Mouse (Mus musculus) brown adipose tissue, adult 24 weeks (tissue): ENCODE measurements around the gene Clca4b. TPM values are rescaled to one million over a fixed set of nuclear protein-coding genes. Genes with fewer than 3 reads are reported as not detected.
"Not testable (repeated sequence)": the region's sequence is repeated elsewhere in the genome, so short reads cannot be mapped to it uniquely, and the experiment has no call there.

Experiments used
- H3K27ac ChIP-seq: fragments of 200-500 bp; replicated peaks from 2 replicates; pipeline ENCODE4 v1.5.1; 2012; ENCODE audit warnings: low read depth, mild to moderate bottlenecking, low read length
- H3K4me1 ChIP-seq: fragments of 200-500 bp; 2 replicates; pipeline ENCODE4 v1.6.1; 2012; ENCODE audit warnings: low read length, mixed read lengths; ENCODE audit not compliant: control insufficient read depth, insufficient read depth, insufficient read length
- H3K4me3 ChIP-seq: fragments of 200-500 bp; 2 replicates; pipeline ENCODE4 v1.5.1; 2012; ENCODE audit warnings: low read depth, mild to moderate bottlenecking, low read length, moderate library complexity; ENCODE audit not compliant: insufficient read depth
- polyA plus RNA-seq: library from polyadenylated mRNA; stranded (reverse); fragments of >200 nt; gene quantifications from 2 replicates; pipeline ENCODE4 v1.2.4, GENCODE M21; 2012; ENCODE audit not compliant: missing spikeins, insufficient read depth, insufficient read length

Clca4b gene
- not detected in 2 replicates for polyA plus RNA-seq

DNA sequence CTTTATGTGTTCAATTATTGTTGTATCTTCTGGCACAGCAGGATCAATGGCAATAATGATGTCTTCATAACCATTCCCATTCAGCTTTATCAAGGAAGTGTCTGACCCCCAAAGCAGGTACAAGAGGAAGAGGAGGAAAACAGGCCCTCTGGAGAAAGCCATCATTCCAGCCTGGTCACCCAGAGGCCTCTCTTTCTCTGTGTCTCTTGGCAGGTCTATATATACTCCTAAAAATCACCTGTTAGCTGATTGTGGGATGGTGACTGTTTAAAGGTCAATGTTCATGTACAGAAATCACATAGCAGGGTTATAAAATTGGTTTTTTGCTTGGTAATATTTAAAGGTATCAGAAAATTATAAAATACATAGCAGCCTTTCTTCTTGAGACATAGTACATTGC is at the start of gene Clca4b:
Clca4b (minus strand) TSS at position 195 of the 400 bp plus-strand sequence.
- no peak within 1 kb of the TSS for H3K4me3 ChIP-seq
- no peaks in the 10 kb centered on the region for H3K4me1 ChIP-seq
- no peak within 1 kb of the TSS for H3K27ac ChIP-seq

DNA sequence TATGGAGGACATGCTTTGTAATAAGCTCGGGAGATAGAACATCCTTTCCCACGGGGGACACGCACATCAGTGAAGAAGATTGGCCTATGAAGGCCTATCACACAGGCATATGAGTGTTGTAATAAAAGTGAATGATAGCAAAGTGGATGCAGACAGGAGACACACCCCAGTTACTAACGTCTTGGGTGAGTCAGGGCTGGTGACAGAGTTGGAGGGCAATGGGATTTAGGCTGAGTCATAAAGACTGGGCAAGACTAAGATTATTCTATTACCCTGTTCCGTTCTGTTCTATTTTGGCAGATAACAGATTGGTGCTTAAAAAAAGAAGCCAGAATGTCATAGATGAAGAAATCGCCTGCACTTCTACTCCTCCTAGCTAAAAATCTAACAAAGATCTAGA is 48.2 kb upstream of the Clca4b start:
- no peak overlapping the region for H3K4me3 ChIP-seq
- H3K4me1 ChIP-seq: no peaks in the 10 kb centered on the region
- H3K27ac ChIP-seq: no peak overlapping the region

DNA sequence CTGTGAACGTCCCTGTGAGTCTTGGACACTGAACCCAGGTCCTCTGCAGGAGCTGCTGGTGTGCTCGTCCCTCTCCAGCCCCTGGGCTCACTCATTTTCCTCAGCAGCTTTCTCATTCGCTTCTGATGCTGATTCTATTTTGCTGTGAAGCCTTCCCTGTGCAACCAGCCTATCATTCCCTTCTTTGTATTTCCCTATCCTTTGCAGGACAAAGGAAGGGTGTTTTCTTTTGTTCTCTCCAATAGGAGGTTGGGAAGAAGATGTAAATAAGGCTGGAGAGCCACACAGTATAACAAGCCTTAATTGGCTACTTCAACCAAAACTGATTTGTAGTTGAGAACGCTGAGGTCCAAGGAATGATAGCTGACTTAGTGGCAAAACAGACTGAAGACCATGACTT is 45.3 kb upstream of the Clca4b start:
- Histone ChIP-seq H3K4me1 (no peaks in the 10 kb centered on the region), H3K4me3 (no peak overlapping the region), H3K27ac (no peak overlapping the region)

DNA sequence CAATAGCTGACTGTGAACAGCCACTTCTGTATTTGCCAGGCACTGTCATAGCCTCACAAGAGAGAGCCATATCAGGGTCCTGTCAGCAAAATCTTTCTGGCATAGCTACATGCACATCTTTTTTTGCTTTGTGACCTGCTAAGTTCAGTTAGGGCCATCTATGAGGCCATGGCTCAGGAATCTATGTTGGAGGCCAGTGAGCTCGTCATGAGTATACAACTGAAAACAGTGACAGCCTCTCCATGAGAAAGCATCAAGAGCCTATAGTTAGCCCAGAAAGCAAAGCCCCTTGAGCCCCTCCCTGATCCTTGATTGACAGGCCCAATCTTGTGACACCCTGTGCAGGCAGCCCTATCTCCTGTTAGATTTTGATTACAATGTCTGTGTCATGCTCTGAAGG is 43.8 kb upstream of the Clca4b start:
- no peak overlapping the region for H3K4me3 ChIP-seq
- H3K4me1 ChIP-seq: no peaks in the 10 kb centered on the region

DNA sequence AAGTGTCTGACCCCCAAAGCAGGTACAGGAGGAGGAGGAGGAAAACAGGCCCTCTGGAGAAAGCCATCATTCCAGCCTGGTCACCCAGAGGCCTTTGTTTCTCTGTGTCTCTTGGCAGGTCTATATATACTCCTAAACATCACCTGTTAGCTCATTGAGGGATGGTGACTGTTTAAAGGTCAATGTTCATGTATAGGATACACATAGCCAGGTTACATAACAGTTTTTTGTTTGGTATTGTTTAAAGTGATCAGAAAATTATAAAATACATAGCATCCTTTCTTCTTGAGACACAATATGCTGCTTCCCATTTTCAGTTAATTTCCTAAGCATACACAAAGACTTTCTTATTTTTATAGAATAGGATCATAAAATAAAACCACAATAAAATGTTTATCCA is 42.6 kb upstream of the Clca4b start, which contains the start of gene Clca4a:
Clca4a (minus strand) TSS at position 101 of the 400 bp plus-strand sequence.
- Histone ChIP-seq H3K4me3 (no peak within 1 kb of the TSS), H3K4me1 (no peaks in the 10 kb centered on the region)

More for the DNA sequence above, 43.8 kb upstream of the Clca4b start:
- no peak overlapping the region for H3K27ac ChIP-seq

DNA sequence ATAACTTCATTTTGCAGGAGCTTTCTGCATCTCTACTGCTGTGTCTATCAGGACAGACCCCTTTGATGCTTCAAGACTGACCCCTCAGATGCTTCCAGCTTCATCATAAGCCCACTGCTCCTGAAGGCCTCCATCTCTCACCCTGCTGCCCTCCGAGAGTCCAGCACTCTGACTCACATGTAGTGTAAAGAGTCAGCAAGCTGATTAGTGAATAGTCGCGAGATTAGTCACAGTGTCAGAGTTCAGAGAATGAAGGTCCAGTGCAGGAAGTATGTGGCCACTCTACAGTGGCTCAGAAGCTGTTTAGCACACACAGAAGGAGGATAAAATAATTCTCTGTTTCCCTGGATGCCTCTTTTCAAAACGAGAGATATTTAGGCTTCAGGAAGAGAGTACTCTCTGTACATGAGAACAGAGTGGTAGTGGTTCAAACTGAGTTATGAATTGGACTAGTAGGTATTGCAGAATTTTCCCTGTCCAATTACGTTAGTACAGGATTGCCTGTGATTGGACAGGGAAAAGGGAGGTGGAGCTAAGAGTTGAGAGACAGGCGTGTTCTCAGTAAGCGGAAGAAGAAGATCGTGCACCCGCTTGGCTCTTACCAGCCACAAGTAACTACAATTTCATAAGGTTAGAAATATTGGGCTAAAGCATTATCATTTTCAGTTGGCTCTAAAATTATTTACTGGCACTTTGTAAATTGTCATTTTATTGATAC is 39.4 kb upstream of the Clca4b start:
- Histone ChIP-seq H3K4me1 (no peaks in the 10 kb centered on the region), H3K4me3 (no peak overlapping the region), H3K27ac (no peak overlapping the region)

More for the DNA sequence above, 42.6 kb upstream of the Clca4b start, which contains the start of gene Clca4a:
- H3K27ac ChIP-seq: no peak within 1 kb of the TSS

DNA sequence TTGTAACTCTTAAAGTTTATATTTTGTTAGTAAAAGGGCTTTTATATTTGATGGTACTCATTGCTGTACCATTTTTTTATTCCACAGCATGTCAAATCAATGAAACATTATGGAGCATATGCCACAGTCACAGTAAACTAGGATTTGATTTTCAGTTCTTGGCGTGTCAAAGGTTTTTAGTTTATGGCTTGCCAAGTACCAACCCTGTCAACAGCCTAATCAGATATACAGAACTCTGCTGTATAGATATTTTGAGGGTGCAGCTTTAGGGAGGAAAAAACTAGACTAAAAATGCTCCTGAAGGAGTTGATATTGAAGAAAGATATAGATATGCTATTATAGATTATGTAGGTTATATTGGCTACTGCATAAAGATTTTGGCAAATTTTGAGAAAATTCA is 37.4 kb upstream of the Clca4b start:
- no peak overlapping the region for H3K27ac ChIP-seq
- no peak overlapping the region for H3K4me3 ChIP-seq
- no peaks in the 10 kb centered on the region for H3K4me1 ChIP-seq

DNA sequence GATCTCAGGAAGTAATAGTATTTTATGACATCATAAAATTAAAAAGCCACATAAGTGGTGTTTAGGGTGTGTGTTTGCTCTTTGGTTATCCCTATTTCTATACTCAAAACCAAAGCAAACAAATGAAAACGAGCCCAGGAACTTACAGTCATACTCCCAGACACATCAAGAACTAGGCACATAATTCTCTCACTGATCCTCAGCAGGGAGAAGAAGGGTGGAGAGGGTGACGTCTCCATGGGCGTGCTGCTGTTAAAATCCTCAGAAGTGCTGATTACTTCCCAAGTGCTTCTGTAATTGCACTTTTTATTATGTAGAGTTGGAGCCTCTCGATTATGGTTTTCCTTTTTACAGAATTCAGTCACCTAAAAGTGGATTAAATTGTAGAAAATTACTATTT is 33.7 kb upstream of the Clca4b start:
- H3K27ac ChIP-seq: no peak overlapping the region
- H3K4me1 ChIP-seq: no peaks in the 10 kb centered on the region
- no peak overlapping the region for H3K4me3 ChIP-seq

DNA sequence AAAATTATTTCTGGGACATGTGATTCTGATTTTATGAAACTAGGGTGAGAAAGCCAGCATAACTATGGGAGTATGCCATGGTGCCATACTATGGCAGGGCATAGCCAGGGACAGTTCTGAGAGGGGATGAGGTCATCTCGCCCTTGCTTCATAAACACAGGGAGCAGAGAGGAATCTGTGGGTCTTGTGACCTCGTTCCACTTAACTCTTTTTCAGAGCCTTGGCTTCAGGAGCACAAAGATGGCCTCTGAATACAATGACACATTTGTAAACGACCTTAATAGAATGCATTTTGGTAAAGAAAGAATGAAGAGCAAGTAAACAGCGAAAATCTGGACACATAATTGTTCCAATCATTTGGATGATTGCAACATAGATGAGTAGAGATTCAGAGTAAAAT is 18.5 kb upstream of the Clca4b start:
- H3K4me1 ChIP-seq: no peaks in the 10 kb centered on the region
- no peak overlapping the region for H3K4me3 ChIP-seq
- H3K27ac ChIP-seq: no peak overlapping the region

DNA sequence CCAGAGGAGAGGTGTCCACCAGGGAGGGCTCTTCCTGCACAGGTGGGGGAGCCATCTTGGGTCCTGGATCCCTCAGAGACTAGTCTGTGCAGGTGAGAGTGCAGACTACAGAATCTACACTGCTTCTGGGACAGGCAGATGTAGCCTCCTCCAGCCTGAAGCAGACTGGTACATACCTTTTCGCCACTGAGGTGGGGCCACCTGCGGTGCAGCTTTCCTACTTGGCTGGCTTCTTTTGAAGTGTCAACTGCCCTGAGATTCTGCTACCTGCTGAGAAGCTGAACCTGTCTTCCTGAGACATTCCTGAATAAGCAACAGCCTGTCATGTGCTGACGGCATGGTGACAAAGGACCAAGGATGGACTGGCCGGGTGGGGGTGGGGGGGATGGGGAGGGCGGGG is 15.0 kb upstream of the Clca4b start:
- H3K27ac ChIP-seq, H3K4me1 ChIP-seq, H3K4me3 ChIP-seq: not testable (repeated sequence)

DNA sequence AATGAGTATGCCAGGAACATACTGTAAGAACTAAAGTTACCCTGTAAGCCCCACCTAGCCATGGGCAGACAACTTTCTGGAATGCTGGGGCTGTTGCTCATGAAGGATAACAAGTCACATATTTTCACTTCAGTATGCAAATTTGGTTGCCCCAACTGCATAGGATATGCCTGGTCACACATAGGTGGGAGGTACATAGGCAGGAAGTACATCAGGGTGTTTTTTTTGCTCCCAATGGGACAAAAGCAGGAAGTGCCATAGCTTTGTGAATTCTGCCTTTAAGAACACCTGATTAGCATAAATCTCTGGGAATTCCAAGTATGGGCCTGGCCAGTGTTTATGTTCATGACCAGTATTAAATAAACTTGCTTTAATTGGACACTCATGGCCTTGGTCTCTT is 1.3 kb upstream of the Clca4b start:
- H3K4me1 ChIP-seq, H3K27ac ChIP-seq, H3K4me3 ChIP-seq: not testable (repeated sequence)

DNA sequence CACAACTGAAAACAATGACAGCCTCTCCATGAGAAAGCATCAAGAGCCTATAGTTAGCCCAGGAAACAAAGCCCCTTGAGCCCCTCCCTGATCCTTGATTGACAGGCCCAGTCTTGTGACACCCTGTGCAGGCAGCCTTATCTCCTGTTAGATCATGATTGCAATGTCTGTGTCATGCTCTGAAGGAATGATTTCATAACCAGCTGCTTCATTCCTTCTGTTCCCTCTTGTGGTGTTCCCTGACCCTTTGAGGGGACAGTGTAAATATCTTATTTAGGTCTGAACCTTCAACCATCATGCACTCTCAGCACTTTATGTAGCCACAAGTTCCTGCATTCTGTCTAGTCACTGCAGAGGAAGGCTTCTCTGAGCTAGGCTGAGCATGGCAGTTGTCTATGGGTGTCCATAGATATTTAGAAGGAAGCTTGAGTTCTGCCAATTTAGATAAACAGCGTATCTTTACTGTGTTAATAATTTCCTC is 722 bp upstream of the Clca4b start:
- H3K4me1 ChIP-seq: no peaks in the 10 kb centered on the region
- H3K4me3 ChIP-seq: no peak overlapping the region
- H3K27ac ChIP-seq: no peak overlapping the region

DNA sequence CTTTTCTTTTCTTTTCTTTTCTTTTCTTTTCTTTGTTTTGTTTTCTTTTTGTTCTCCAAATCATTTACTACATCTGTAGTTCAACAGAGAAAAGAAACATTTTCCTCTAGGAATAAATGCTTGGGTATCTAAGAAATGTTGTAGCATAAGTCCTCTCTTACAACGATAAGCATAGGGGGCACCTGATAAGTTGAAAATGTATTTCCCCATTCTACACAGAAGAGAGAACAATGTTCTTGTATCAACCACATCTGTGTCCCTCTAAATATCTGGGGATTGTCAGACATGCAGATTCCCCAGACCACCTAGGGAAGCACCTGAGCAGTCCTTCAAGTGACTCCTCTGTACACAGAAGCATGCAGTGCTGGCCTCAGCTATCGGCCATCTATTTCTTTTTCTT is 18.3 kb downstream of the Clca4b start:
- Histone ChIP-seq H3K27ac (no peak overlapping the region), H3K4me1 (no peaks in the 10 kb centered on the region), H3K4me3 (no peak overlapping the region)

DNA sequence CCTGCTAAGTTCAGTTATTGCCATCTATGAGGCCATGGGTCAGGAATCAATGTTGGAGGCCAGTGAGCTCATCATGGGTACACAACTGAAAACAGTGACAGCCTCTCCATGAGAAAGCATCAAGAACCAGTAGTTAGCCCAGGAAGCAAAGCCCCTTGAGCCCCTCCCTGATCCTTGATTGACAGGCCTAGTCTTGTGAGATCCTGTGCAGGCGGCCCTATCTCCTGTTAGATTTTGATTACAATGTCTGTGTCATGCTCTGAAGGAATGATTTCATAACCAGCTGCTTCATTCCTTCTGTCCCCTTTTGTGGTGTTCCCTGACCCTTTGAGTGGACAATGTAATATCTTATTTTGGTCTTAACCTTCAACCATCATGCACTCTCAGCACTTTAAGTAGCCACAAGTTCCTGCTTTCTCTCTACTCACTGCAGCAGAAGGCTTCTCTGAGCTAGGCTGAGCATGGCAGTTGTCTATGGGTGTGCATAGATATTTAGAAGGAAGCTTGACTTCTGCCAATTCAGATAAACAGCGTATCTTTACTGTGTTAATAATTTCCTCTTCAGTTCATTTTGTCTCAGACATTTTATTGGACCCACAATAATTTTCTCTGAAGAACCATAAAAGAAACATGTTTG is 35.2 kb downstream of the Clca4b start:
- no peak overlapping the region for H3K27ac ChIP-seq
- no peak overlapping the region for H3K4me3 ChIP-seq
- no peaks in the 10 kb centered on the region for H3K4me1 ChIP-seq

DNA sequence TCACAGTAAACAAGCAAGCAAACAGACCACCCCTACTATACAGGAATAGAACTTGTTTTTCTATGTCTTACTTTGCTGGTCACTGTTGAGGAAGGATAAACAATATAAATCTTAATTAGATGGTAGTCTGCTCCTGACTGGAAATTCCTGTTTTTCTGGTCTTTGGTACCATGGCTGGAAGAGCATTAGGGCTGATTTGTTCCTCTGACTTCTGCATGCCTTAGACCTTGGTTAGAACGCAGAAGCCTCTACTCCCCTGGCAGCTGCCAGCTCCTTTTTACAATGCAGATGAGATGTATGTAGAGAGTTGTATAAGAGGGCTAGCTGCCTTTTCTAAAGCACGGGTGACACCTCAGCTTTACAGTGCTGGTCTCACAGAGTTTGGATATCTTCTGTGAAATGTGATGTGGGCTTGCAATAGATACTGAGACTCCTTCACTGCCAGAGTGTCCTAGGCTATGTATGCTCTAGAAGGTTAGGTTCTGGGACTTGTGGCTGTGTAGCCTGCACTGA is 42.0 kb downstream of the Clca4b start:
- no peaks in the 10 kb centered on the region for H3K4me1 ChIP-seq
- no peak overlapping the region for H3K4me3 ChIP-seq
- H3K27ac ChIP-seq: no peak overlapping the region

DNA sequence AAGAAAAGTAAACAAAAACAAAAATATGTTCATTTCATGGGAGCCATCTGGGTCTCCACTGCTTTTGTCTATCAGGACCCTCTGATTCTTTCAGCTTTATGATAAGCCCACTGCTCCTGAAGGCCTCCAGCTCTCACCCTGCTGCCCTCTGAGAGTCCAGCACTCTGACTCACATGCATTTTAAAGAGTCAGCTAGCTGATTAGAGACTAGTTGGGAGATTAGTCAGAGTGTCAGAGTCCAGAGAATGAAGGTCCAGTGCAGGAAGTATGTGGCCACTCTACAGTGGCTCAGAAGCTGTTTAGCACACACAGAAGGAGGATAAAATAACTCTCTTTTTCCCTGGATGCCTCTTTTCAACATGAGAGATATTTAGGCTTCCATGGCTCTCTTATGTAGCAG is 45.4 kb downstream of the Clca4b start:
- Histone ChIP-seq H3K4me3 (no peak overlapping the region), H3K4me1 (no peaks in the 10 kb centered on the region), H3K27ac (no peak overlapping the region)
